Mouse (Mus musculus) kidney, adult 2 months (tissue): ENCODE results near the gene Clptm1. TPM values are rescaled to one million over a fixed set of nuclear protein-coding genes. Genes with fewer than 3 reads are reported as not detected.

Experiments used
- DNase-seq: peaks from one replicate; pipeline ENCODE4 v3.0.0; 2021
- H3K27ac ChIP-seq: fragments of 200-500 bp; 2 replicates; pipeline ENCODE4 v1.5.1; 2012; ENCODE audit warnings: low read depth, low read length, control low read depth, inconsistent platforms; ENCODE audit not compliant: insufficient read depth
- H3K27me3 ChIP-seq: fragments of 200-500 bp; replicated peaks from 2 replicates; pipeline ENCODE4 v1.6.1; 2012; ENCODE audit warnings: mild to moderate bottlenecking, moderate library complexity, low read length, inconsistent platforms; ENCODE audit not compliant: control insufficient read depth, insufficient read depth
- H3K36me3 ChIP-seq: fragments of 200-500 bp; 2 replicates; pipeline ENCODE4 v1.6.1; 2012; ENCODE audit warnings: mild to moderate bottlenecking, moderate library complexity, low read length, inconsistent platforms; ENCODE audit not compliant: control insufficient read depth, insufficient read depth
- H3K4me1 ChIP-seq: fragments of 200-500 bp; 2 replicates; pipeline ENCODE4 v1.6.1; 2011; ENCODE audit warnings: low read length; ENCODE audit not compliant: control insufficient read depth, insufficient read depth
- H3K4me3 ChIP-seq: fragments of 200-500 bp; 2 replicates; pipeline ENCODE4 v1.5.1; 2011; ENCODE audit warnings: mild to moderate bottlenecking, low read depth, low read length, control low read depth; ENCODE audit not compliant: insufficient read depth
- CTCF ChIP-seq: fragments of 200-500 bp; conservative IDR thresholded peaks from 2 replicates; pipeline ENCODE4 v1.5.1; 2011; ENCODE audit warnings: low read depth, mild to moderate bottlenecking, control low read depth, low read length, moderate library complexity, mixed read lengths; ENCODE audit not compliant: insufficient read depth, insufficient read length
- POLR2A ChIP-seq: fragments of 200-500 bp; IDR thresholded peaks from one replicate; pipeline ENCODE4 v1.6.1; 2011; ENCODE audit warnings: low read depth, low read length, control low read depth
- WGBS: fragments of 180-500 bp; shearing (Covaris S2); methylation state at CpG from one replicate; pipeline ENCODE4 v1.1.7; 2018; 5-methylcytosine and 5-hydroxymethylcytosine counted together
- polyA plus RNA-seq: library from polyadenylated mRNA; depleted of rRNA; stranded (reverse); fragments of >200 nt; gene quantifications from 2 replicates; pipeline ENCODE4 v1.2.3, GENCODE M21; 2012

The Clptm1 gene
- polyA plus RNA-seq, 1 experiment = 144 TPM

DNA sequence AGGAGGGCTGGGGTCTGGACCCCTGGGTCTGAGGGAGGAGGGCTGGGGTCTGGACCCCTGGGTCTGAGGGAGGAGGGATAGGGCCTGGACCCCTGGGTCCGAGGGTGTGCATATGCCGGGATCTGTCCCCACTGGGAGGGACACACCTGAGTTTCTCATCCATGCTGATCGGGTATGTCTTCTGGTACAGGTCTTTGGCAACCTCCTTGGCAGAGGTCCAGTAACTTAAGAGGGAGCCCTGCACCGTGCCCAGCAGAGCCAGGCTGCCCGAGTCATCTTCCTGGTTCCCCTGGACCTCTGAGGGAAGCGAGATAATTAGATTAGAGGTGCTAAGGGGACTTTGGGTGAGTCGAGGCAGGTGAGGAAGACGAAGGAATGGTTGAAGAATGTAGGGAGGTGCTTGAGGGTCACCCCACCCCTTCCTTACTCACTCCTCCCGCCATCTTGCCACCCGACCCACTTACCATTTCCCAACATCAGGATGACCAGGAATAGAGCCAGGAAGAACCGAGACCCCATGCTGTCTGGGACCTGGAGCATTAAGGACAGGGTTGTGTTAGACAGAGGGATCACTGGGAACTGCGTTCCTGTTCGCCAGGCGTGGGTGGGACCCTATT is 8.4 kb upstream of the Clptm1 start:
- H3K4me3 ChIP-seq = no peak overlapping the region
- H3K4me1 ChIP-seq = peaks cover 5% of the 10 kb centered on the region
- no peaks in the 10 kb centered on the region for H3K36me3 ChIP-seq
- H3K27ac ChIP-seq = no peak overlapping the region
- DNase-seq = no peak
- H3K27me3 ChIP-seq = no peaks in the 10 kb centered on the region
- TF ChIP-seq POLR2A (no peak), CTCF (no peak)
- WGBS = 57% methylated on average over 14 of the region's 14 CpGs

GRCm38 (mm10) chr7:19671511-19671910 is 6.7 kb upstream of the Clptm1 start:
- Histone ChIP-seq H3K36me3 (no peaks in the 10 kb centered on the region), H3K27ac (no peak overlapping the region), H3K27me3 (no peaks in the 10 kb centered on the region), H3K4me1 (peaks cover 5% of the 10 kb centered on the region), H3K4me3 (no peak overlapping the region)
- no peak for DNase-seq
- TF ChIP-seq CTCF (no peak), POLR2A (no peak)
- 77% methylated on average over 10 of the region's 10 CpGs for WGBS

DNA sequence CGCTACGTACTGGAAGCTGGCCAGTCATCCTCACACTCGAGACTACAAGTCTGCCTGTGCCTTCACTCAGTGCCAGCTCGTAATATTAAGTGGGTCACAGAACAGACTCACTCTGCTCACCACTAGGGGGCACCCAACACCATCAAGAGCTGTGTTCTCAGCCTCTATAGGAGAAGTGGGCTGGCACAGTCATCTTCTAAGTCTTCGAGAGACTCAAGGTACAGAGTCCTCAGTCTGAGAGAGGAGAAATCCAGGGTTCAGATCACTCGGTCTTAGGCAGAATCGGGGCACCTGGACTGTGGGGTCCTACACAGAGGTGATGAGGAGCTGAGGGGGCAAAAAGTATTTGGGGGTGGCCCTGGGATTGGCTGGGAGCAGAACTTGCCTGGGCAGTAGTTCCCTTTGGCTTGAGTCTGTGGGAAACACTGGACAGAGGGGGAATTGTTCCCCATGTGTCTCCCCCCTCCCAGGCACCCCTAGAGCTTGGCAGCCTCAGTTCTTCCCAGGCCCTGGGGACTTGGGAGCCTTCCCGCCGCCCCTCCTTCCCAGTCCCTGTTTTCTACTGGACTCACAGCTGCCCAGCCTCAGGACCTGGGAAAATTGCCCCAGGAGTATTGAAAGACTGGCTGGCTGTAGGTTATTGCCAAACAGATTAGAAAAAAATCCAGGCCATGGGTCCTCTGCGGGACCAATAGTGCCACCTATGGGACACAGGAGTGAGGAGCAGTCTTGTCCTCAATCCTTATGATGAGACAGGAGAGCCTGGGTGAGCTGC is 4.3 kb upstream of the Clptm1 start:
- no peak overlapping the region for H3K4me3 ChIP-seq
- peaks cover 5% of the 10 kb centered on the region for H3K4me1 ChIP-seq
- peak overlapping the region; percentile 24; the same call in 1 of the 2 replicates for H3K27ac ChIP-seq
- no peaks in the 10 kb centered on the region for H3K27me3 ChIP-seq
- TF ChIP-seq POLR2A = no peak
- TF ChIP-seq CTCF = peak; percentile 98
- WGBS = 3% methylated on average over 10 of the region's 10 CpGs
- DNase-seq = peak; percentile 96
- no peaks in the 10 kb centered on the region for H3K36me3 ChIP-seq

DNA sequence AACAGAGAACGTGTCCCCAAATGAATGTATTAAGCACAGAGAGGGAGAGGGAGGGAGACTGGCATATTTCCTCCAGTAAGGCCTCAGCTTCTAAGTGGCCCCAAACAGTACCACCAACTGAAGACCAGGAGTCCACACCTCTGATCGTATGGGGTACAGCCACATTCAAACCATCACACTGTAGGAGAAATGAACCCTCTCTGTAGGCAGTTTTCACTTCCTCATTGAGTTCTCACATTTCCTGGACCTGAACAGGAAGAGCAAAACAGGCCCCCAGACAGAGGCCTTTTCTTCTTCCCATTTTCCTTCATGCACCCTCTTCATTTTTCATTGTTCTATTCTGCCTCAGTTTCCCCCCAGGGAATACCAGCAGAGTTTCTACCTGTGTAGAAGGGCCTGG is 2.6 kb upstream of the Clptm1 start:
- no peak for DNase-seq
- TF ChIP-seq POLR2A (no peak), CTCF (no peak)
- no peaks in the 10 kb centered on the region for H3K27me3 ChIP-seq
- 78% methylated on average over 2 of the region's 2 CpGs for WGBS
- H3K4me1 ChIP-seq = peaks cover 18% of the 10 kb centered on the region
- no peak overlapping the region for H3K27ac ChIP-seq
- H3K36me3 ChIP-seq = no peaks in the 10 kb centered on the region
- H3K4me3 ChIP-seq = no peak overlapping the region

DNA sequence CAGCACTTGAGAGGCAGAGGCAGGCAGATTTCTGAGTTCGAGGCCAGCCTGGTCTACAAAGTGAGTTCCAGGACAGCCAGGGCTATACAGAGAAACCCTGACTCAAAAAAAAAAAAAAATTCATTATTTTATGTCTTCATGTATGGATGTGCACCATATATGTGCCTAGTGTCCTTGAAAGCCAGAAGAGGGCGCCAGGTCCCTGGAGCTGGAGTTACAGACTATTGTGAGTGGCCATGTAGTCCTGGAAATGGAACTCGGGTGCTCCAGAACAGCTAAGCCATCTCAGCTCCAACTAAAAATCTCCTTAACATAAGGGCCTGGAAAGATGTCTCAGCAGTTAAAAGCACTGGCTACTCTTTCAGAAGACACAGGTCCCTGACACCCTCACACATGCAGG is 1.9 kb upstream of the Clptm1 start:
- H3K27ac ChIP-seq = no peak overlapping the region
- no peak for TF ChIP-seq POLR2A
- TF ChIP-seq CTCF = peak; percentile 45
- WGBS = 79% methylated on average over 3 of the region's 3 CpGs

DNA sequence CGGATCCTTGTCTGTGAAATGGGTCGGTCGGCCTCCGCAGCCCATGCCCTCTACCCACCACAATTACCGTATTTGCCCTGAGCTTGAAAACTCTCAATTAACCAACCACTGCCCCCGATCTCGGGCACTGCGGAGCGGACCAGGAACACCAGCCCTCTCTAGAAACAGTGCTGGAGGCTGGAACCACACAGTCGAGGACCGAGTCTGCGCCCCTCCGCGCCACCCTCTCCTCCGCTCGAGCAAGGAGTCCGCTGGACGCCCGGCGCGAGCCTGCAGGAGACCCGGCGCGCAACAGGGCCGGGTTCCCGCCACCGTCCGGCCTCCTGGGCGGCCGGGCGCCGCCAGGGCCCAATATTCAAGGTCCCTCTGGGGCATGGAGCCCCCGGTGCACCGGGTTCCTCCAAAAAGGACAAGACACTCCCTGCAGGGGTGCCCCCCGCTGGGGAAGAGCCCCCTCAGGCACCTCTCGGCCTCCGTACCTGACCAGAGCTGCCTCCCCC is 328 bp downstream of the Clptm1 start:
- DNase-seq = no peak
- no peaks in the 10 kb centered on the region for H3K36me3 ChIP-seq
- H3K27me3 ChIP-seq = no peaks in the 10 kb centered on the region
- H3K27ac ChIP-seq = 0 out of 2 replicates have a peak overlapping the region, but pooled peaks have one; percentile 29
- peak overlapping the region; percentile 97 for H3K4me3 ChIP-seq
- under 1% methylated on average over 37 of the region's 37 CpGs for WGBS
- H3K4me1 ChIP-seq = peaks cover 19% of the 10 kb centered on the region
- TF ChIP-seq POLR2A (no peak), CTCF (no peak)

More for the DNA sequence above, 1.9 kb upstream of the Clptm1 start:
- Histone ChIP-seq H3K4me1 (peaks cover 19% of the 10 kb centered on the region), H3K36me3 (no peaks in the 10 kb centered on the region), H3K4me3 (no peak overlapping the region), H3K27me3 (no peaks in the 10 kb centered on the region)
- DNase-seq = no peak

DNA sequence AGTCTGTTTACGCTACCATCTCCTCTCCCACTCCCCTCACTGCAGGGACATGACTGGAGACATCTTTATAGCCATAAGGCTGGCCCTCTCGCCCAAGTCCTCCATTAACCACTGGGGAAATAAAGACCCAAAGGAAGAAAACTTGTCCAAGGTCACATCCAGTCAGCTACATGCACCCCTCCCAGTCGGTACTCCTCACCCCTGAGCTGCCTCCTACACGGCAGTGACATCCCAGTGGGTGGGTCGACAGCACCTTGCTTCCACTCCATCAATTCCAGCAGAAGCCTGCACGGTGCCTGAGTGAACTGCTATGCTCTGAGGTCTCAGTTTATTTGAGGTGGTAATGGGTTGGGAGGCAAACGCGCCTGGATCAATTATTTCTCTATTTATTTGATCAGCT is 893 bp downstream of the Clptm1 start:
- H3K27me3 ChIP-seq = no peaks in the 10 kb centered on the region
- TF ChIP-seq POLR2A = no peak
- TF ChIP-seq CTCF = no peak
- no peaks in the 10 kb centered on the region for H3K36me3 ChIP-seq
- no peak overlapping the region for H3K27ac ChIP-seq
- no peak for DNase-seq
- WGBS = 9% methylated on average over 8 of the region's 8 CpGs
- peak overlapping the region; percentile 97 for H3K4me3 ChIP-seq
- H3K4me1 ChIP-seq = peaks cover 14% of the 10 kb centered on the region
